Mouse (Mus musculus): ENCODE measurements around the gene Gm5617. TPM values are rescaled to one million over a fixed set of nuclear protein-coding genes. Genes with fewer than 3 reads are reported as not detected.
"Not testable (repeated sequence)": the region's sequence is repeated elsewhere in the genome, so short reads cannot be mapped to it uniquely, and the experiment has no call there.

The Gm5617 gene
- 10 to 100 TPM in 1 of 2 experiments, 1 to 10 TPM in 1; 9.0 to 11.4 TPM for total RNA-seq (2021)
- long read RNA-seq, experiment 1, transcript Gm5617-201 (1 exons, 531 nt): major isoform, 9 of 9 reads
- long read RNA-seq, experiment 1, partial matches to known transcripts: 0 of 9 reads
- long read RNA-seq, experiment 1, other reads (novel, unspliced or antisense): 0 of 9 reads
- long read RNA-seq, experiment 2, partial matches to known transcripts: 0 of 3 reads
- long read RNA-seq, experiment 2, other reads (novel, unspliced or antisense): 0 of 3 reads

GRCm38 (mm10) chr9:48494817-48495547, at the start of gene Gm5617, which contains the start of gene Rbm7:
TSS of gene Gm5617 (plus strand) at chr9:48495442.
TSS of gene Rbm7 (minus strand) at chr9:48495299.
- DNase-seq (ENCODE audit: low spot score in 2 of 2): peak; percentile 94 to 96
- intact Hi-C loops (cut with DNase I): loop anchor here (2.0 to 5.0 kb wide), 2 partner anchors 14 to 67 kb away; partner anchors contain the start of gene Rexo2

GRCm38 (mm10) chr9:48447783-48448209, 47.4 kb upstream of the Gm5617 start:
- DNase-seq (ENCODE audit: low spot score in 2 of 2): no peak
- intact Hi-C loops (cut with DNase I): no loop called here

GRCm38 (mm10) chr9:48450066-48450465, 45.2 kb upstream of the Gm5617 start:
- no peak for DNase-seq (ENCODE audit: low spot score in 2 of 2)
- intact Hi-C loops (cut with DNase I): no loop called here

GRCm38 (mm10) chr9:48455961-48456360, 39.3 kb upstream of the Gm5617 start:
- DNase-seq (ENCODE audit: low spot score in 2 of 2): no peak
- intact Hi-C loops (cut with DNase I): no loop called here

- DNase-seq (ENCODE audit: low spot score in 2 of 2): no peak
- intact Hi-C loops (cut with DNase I): no loop called here
Observed at GRCm38 (mm10) chr9:48458879-48459278, 36.4 kb upstream of the Gm5617 start.

- peak in 1 of 2 experiments; percentile 1 for DNase-seq (ENCODE audit: low spot score in 2 of 2)
- intact Hi-C loops (cut with DNase I): no loop called here
Observed at GRCm38 (mm10) chr9:48459391-48459790, 35.9 kb upstream of the Gm5617 start.

- intact Hi-C loops (cut with DNase I): no loop called here
- no peak for DNase-seq (ENCODE audit: low spot score in 2 of 2)
Observed at GRCm38 (mm10) chr9:48460720-48461119, 34.5 kb upstream of the Gm5617 start.

- DNase-seq (ENCODE audit: low spot score in 2 of 2): no peak
- intact Hi-C loops (cut with DNase I): no loop called here
Observed at GRCm38 (mm10) chr9:48461545-48461944, 33.7 kb upstream of the Gm5617 start.

- intact Hi-C loops (cut with DNase I): no loop called here
- no peak for DNase-seq (ENCODE audit: low spot score in 2 of 2)
Observed at GRCm38 (mm10) chr9:48465671-48466070, 29.6 kb upstream of the Gm5617 start.

GRCm38 (mm10) chr9:48466804-48467203, 28.4 kb upstream of the Gm5617 start:
- intact Hi-C loops (cut with DNase I): no loop called here
- DNase-seq (ENCODE audit: low spot score in 2 of 2): peak; percentile 29 to 62

- intact Hi-C loops (cut with DNase I): not testable (repeated sequence)
Observed at GRCm38 (mm10) chr9:48467471-48467870, 27.8 kb upstream of the Gm5617 start.

GRCm38 (mm10) chr9:48472441-48473025, 22.7 kb upstream of the Gm5617 start:
- intact Hi-C loops (cut with DNase I): no loop called here
- no peak for DNase-seq (ENCODE audit: low spot score in 2 of 2)

More at GRCm38 (mm10) chr9:48467471-48467870, 27.8 kb upstream of the Gm5617 start:
- not testable (repeated sequence) for DNase-seq (ENCODE audit: low spot score in 2 of 2)

- no peak for DNase-seq (ENCODE audit: low spot score in 2 of 2)
- intact Hi-C loops (cut with DNase I): no loop called here
Observed at GRCm38 (mm10) chr9:48473131-48473530, 22.1 kb upstream of the Gm5617 start.

GRCm38 (mm10) chr9:48474367-48474766, 20.9 kb upstream of the Gm5617 start:
- no peak for DNase-seq (ENCODE audit: low spot score in 2 of 2)
- intact Hi-C loops (cut with DNase I): no loop called here

- intact Hi-C loops (cut with DNase I): no loop called here
- no peak for DNase-seq (ENCODE audit: low spot score in 2 of 2)
Observed at GRCm38 (mm10) chr9:48476236-48477165, 18.7 kb upstream of the Gm5617 start.

GRCm38 (mm10) chr9:48478808-48479207, 16.4 kb upstream of the Gm5617 start:
- intact Hi-C loops (cut with DNase I): no loop called here

GRCm38 (mm10) chr9:48479838-48480410, 15.3 kb upstream of the Gm5617 start:
- intact Hi-C loops (cut with DNase I): loop anchor here (2.0 kb wide), 1 partner anchor 15 kb away; the partner anchor contains the start of genes Gm5617 and Rbm7
- no peak for DNase-seq (ENCODE audit: low spot score in 2 of 2)

More at GRCm38 (mm10) chr9:48478808-48479207, 16.4 kb upstream of the Gm5617 start:
- no peak for DNase-seq (ENCODE audit: low spot score in 2 of 2)

- DNase-seq (ENCODE audit: low spot score in 2 of 2): peak; percentile 96
- intact Hi-C loops (cut with DNase I): loop anchor here (2.0 kb wide), 1 partner anchor 14 kb away; the partner anchor contains the start of genes Gm5617 and Rbm7
Observed at GRCm38 (mm10) chr9:48480411-48481213, 14.6 kb upstream of the Gm5617 start, which contains the start of gene Rexo2. TSS of gene Rexo2 (minus strand) at chr9:48480623.

Measured in left cerebral cortex, postnatal 14 days (tissue).